Mouse (Mus musculus) ovary, adult 2 months (tissue): ENCODE measurements around the gene Cldn34c1. TPM values are rescaled to one million over a fixed set of nuclear protein-coding genes. Genes with fewer than 3 reads are reported as not detected.

Experiments used
- polyA plus RNA-seq: library from polyadenylated mRNA; depleted of rRNA; stranded (reverse); fragments of >200 nt; gene quantifications from 2 replicates; pipeline ENCODE4 v1.2.3, GENCODE M21; 2012; rRNA removed

The Cldn34c1 gene
- 4.3 and 8.1 TPM in 2 replicates for polyA plus RNA-seq

GRCm38 (mm10) chrX:123103291-123104260 is at the start of gene Cldn34c1:
Gene Cldn34c1, plus strand, starts transcription at chrX:123103495.

GRCm38 (mm10) chrX:123222381-123222780 is 119.1 kb downstream of the Cldn34c1 start, which contains the start of gene Srsx:
Gene Srsx, minus strand, starts transcription at chrX:123222481.

Other genes with a start within 250 kb of the Cldn34c1 start
- gene Gm17521, start 73.8 kb upstream of the Cldn34c1 start, polyA plus RNA-seq, result not detected in 2 replicates
- not detected in 2 replicates for gene Srsx, start 119.0 kb downstream of the Cldn34c1 start, polyA plus RNA-seq
- gene Gm17577, start 143.4 kb downstream of the Cldn34c1 start, polyA plus RNA-seq, result not detected in 2 replicates